Mouse (Mus musculus) brain, embryonic 14.5 days (tissue): ENCODE data around the gene Cpm. TPM values are rescaled to one million over a fixed set of nuclear protein-coding genes. Genes with fewer than 3 reads are reported as not detected.
"Not testable (repeated sequence)": the region's sequence is repeated elsewhere in the genome, so short reads cannot be mapped to it uniquely, and the experiment has no call there.

Experiments
- DNase-seq: peaks from one replicate; pipeline ENCODE4 v3.0.0-alpha.2; 2011; ENCODE audit warnings: low read depth
- CTCF ChIP-seq: fragments of 200-500 bp; IDR thresholded peaks from 2 replicates; pipeline ENCODE4 v1.5.1; 2012; ENCODE audit warnings: inconsistent platforms, mild to moderate bottlenecking, moderate library complexity, borderline replicate concordance; ENCODE audit not compliant: insufficient read depth, insufficient read length; ENCODE audit errors: extremely low read depth
- POLR2A ChIP-seq: fragments of 200-500 bp; IDR thresholded peaks from 2 replicates; pipeline ENCODE4 v1.6.1; 2012; ENCODE audit warnings: mild to moderate bottlenecking, inconsistent platforms, borderline replicate concordance; ENCODE audit not compliant: poor library complexity, insufficient read depth, insufficient read length, severe bottlenecking; ENCODE audit errors: extremely low read depth
- polyA plus RNA-seq: library from polyadenylated mRNA; depleted of rRNA; stranded (reverse); fragments of >200 nt; gene quantifications from 2 replicates; pipeline ENCODE4 v1.2.3, GENCODE M21; 2012

Gene Cpm
- polyA plus RNA-seq, 1 experiment, result 3.7 TPM

DNA sequence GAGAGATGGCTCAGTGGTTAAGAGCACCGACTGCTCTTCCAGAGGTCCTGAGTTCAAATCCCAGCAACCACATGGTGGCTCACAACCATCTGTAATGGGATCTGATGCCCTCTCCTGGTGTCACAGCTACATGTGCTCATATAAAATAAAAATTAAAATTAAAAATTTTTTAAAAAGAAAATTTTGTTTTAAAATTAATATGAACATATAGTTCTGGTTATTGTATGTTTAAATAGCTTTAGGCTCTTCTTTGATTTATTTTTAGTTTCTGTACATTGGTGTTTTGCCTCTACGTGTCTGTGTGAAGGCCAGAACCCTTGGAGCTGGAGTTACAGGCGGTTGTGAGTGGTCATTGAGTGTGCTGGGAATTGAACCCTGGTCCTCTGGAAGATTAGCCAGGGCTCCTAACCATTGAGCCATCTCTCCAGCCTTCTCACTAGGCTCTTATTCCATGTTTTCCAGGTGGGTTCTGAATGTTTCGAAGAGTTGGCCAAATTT, 97.6 kb downstream of the Cpm start:
- TF ChIP-seq POLR2A, result no peak
- DNase-seq, result no peak

DNA sequence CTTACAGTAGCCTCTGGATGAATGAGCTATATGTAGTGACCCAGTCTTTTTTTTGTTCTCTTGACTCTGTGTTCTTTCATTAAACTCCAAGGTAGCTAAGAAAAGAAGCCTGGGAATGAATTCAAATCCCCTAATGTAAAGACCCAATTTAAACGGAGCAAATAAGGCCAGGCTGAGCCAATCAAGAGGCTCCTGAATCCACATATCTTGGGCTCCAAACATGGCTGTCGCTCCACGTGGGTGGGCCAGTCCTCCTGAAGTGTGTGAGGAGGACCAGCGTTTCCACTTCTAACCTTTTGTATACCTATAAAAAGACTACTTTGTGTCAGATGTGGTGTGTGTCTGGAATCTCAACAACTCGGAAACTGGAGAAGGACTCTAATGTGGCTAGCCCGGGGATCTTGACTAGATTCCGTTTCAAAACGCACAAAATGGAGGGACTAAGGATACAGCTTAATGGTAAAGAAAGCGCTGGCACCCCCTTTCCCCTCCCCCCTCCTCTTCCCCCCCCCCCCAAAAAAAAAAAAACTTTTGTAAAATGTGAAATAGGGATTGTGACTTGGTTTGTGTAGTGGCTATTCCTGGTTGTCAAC, 98.3 kb downstream of the Cpm start:
- DNase-seq, result no peak
- no peak for TF ChIP-seq POLR2A
- no peak for TF ChIP-seq CTCF

DNA sequence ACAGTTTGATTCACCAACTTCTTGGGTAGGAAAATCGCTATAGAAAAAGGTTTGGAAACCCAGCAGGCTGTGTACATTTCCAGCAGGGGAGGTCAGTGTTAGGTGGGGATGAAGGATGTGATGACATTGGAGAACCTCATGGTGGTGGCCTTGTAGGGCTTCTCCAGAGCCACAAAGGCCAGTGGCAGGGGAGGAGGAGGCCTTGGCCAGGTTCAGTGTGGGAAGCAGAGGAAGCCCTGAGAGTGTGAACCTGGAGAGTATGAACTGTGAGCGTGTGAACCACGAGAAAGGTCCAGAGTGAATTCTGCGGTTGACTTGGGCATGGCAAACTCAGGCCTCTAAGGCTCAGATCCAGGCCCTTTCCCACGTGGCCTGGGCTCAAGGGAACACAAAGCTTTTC, 99.3 kb downstream of the Cpm start:
- TF ChIP-seq CTCF, result no peak
- TF ChIP-seq POLR2A, result no peak

DNA sequence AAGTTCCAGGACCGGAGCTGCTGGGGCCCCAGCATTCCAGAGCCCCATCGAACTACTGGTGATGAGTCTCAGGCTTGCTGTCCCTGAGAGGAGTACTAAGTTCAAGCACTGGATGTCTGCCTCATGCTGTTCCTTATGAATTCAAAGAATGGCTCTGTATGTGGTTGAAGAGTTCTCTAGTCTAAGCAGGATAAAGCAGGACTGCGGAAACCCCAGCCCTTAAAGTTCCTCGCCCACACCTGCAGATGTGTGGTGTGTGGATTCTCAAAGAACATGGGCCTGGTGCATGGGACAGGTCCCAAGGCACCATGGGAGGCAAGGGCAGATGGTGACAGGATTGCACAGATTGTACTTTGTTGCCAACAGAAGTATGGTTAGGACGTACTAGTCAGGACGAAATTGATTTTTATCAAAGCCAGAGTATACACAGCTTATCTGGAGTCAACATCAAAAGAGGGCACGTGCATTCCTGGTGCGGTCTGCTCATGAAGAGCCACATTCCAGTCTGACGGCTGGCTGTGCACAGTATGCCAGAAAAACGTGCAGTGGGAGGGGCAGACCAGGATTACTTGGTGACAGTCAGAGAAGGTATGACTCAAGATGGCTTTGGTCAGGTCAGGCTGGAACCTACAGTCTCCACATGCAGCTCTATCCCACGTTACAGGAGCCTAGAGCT, 100.0 kb downstream of the Cpm start:
- no peak for DNase-seq

More for the DNA sequence above, 99.3 kb downstream of the Cpm start:
- DNase-seq, result no peak

DNA sequence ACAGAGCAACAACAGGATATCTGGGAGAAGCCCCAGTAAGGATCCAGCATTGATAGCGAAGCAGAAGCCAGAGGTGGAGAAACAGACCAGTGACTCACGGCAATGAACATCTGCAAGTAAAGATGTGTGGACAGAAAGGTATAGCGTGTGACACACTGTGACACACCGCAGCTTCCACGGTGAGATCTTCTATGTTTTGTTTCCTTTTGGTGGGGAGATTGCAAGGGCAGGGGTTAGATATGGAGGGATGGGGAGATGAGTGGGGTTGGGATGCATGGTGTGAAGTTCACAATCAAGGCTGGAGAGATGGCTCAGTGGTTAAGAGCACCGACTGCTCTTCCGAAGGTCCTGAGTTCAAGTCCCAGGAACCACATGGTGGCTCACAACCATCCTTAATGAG, 100.8 kb downstream of the Cpm start:
- TF ChIP-seq CTCF, result no peak
- TF ChIP-seq POLR2A, result no peak

More for the DNA sequence above, 100.0 kb downstream of the Cpm start:
- no peak for TF ChIP-seq CTCF
- TF ChIP-seq POLR2A, result no peak

DNA sequence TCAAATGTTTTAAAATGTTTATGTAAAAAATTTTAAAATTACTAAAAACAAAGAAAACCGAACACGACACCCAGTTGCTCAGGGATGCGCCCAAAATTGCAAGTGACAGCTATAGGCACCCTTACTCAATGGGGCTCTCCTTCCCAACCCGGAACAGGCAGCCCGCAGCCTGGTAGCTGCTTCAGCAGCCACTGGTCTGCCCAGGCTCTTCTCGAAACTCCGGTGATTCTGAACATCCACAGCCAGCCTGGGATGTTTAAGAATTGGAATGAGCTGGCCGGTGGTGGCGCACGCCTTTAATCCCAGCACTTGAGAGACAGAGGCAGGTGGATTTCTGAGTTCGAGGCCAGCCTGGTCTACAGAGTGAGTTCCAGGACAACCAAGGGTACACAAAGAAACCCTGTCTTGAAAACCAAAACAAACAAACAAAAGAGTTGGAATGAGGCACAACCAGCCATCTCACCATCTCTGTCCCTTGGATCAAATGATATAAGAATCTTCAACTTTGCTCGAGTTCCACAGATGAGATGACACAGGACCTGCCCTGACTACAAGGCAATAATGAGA, 101.4 kb downstream of the Cpm start:
- TF ChIP-seq POLR2A, result no peak
- TF ChIP-seq CTCF, result no peak
- no peak for DNase-seq

More for the DNA sequence above, 100.8 kb downstream of the Cpm start:
- DNase-seq, result no peak

DNA sequence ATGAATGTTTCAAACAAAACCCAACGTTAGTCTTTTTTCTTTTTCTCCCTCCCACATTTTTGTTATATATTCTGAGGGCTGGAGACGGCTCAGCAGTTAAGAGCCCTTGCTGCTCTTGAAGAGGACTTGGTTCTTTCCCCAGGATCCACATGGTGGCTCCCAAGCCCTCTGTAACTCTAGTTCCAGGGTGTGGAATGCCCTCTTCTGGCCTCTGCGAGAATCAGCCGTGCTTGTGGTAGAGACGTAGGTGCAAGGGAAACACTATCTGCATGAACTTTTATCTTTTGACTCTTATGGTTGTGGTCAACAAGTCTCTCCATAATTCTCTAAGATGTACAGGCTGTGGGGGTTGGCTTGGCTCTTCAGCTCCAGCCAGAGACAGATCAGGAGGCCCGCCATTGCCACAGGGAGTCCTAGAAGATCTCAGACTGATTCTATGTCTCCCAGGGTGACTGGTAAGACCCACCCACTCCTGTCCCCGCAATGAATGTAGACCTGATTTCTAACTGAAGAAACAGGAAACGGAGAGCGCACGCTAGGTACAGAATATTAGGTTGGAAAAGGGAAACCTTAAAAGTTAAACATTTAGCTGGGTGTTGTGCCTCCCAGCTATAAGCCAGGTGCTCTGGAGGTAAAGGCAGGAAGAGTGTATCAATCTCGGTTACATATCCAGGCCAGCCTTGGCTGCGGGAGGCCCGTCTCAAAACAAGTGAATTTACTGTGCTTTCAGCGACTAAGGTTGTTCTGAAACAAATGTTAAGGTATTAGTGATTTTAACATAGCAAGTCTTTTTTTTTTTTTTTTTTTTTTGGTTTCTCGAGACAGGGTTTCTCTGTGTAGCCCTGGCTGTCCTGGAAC, 102.2 kb downstream of the Cpm start:
- DNase-seq, result peak; percentile 41
- no peak for TF ChIP-seq POLR2A
- peak; percentile 38; the same call in 1 of the 2 replicates for TF ChIP-seq CTCF

DNA sequence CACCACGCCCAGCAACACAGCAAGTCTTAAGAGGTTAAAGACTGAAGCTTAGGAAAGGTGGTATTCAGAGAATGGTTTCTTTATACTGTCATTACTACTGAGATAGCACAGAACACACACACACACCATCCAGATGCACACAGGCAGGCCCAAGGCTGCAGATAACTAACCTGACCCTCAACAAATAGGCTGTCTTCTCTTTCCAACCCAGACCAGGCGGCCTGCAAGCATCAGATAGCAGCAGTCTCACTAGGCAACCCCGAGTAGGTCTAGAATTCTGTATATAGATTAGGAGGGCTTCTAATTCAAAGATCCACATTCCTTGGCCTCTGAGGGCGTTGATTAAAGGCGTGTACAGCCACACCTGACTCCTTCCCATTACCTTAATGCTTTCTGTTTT, 102.9 kb downstream of the Cpm start:
- TF ChIP-seq CTCF, result no peak
- TF ChIP-seq POLR2A, result no peak
- no peak for DNase-seq

DNA sequence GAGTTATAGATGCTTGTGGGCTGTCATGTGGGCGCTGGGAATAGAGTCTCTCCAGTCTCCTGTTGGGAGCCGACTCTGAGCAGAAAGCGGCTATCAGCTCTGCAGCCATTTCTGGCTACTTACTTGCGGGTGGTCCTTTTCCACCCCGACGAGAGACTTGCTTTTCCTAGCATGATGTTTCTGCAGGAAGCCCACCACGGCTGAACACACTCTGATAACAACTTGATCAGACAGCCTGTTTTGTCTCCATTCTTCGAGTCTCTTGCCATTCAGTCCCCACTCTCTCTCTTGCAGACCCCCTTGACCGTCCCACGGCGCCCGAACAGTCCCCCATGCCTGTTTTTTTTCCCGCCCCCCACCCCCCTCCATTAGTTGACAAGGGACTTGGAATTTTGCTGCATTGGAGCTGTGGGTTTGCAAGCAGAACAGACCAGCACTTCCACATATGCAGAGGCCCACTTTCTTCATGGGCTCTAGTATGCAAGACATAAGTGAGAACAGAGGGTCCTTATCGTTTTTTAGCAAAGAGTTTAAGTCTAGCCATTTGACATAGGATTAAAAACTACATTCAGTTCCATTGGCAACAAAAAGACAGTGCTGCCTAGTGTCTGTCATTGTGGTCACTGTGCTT, 103.8 kb downstream of the Cpm start:
- TF ChIP-seq CTCF (no peak), POLR2A (no peak)
- no peak for DNase-seq

DNA sequence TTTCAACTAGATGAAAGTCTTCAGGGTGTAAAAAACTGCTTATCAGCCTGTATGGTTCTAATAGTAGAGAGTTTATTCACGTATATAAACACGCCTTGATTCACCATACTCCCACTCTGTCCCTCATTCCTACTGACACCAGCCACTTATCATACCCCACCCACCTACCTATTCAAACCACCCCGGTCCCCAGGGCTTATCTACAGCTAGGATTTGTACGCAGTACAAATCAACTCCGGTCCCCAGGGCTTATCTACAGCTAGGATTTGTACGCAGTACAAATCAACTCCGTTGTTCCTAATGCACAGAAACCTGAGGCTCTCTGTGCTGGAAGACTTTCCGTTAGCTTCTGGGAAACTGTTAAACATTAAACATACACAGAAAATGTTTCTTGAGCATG, 104.3 kb downstream of the Cpm start:
- DNase-seq, result not testable (repeated sequence)

DNA sequence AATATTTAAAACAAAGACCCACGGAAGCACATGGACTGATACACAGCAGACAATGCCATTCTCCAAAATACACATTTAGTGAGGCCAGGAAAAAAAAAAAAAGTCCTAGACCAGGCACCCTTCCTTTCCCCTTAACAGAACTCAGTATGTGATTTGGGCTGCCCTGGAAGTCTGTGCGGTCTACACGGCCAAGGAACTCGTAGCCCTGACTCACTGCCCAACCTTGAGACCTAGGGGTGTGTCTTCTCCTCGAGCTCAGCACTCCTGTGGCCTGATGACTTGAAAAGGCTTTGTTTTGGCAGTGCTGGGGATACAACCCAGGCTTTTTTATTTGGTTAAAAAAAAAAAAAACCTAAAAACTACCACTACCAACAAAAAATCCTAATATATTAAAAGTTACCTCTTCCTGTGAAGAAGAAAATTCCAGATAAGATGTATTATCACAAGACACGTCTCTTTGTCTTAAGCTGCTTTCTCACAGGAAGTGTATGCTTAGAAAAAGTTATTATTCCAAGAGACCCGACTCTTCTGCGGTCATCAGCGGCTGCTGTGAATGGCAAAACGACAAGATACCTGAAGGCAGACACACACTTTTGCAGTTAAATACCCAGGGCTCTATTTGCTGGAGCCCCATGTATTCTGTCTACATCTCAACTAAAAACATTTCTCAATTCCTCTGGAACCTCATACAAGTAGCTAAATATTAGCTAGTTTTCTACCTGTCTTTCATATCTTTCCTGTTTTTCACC, 105.0 kb downstream of the Cpm start:
- not testable (repeated sequence) for DNase-seq

DNA sequence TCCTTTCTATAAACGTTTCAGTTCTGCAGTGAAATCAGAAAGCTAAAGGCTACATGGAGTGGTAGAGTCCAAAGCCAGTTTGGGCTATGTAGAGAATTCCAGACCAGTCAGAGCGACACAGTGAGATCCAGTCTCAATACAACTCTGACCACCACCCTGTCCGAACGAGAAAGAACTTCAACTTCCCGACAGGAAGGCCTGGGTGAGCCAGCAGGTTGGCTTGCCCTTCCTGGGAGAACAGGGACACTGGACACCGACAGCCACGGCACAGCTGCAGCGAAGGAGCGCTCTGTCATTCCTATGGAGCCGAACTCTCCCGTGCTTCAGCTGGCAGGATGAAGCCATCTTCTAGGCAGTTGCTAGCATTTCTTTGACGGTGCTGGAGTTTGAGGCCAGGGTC, 106.1 kb downstream of the Cpm start:
- DNase-seq, result not testable (repeated sequence)
